9 mouse cellular contexts compared by ENCODE assay signal in genomic region chr2:92442419-92443001, GRCm38 (mm10). TPM values are rescaled to one million over a fixed set of nuclear protein-coding genes. Genes with fewer than 3 reads are reported as not detected.
DNase-seq lines count a peak whose midpoint lies in the region; ATAC-seq lines count a peak whose summit lies in the region.
"Had no signal": no experiment of that assay in that cellular context is flagged by ENCODE, and none has a peak within 500 bp of the region (broad histone marks: within the 10 kb centered on the region; RNA-seq: fewer than 3 reads in every experiment).

No protein-coding gene starts in this region.

- H3K4me2 ChIP-seq in heart, embryonic 14.5 days (ENCODE audit: low read length) = 0 out of 2 replicates have a peak overlapping the region, but pooled peaks have one; percentile 30
- no peak overlapping the region for H3K4me2 ChIP-seq in hindbrain, embryonic 15.5 days
- no peak overlapping the region for H3K4me2 ChIP-seq in liver, embryonic 12.5 days

- WGBS in heart, embryonic 14.5 days = 38% methylated on average over 12 of the region's 12 CpGs
- WGBS in hindbrain, embryonic 15.5 days = 71% methylated on average over 12 of the region's 12 CpGs
- WGBS in liver, embryonic 12.5 days (ENCODE audit: insufficient replicate concordance) = 59% methylated on average over 12 of the region's 12 CpGs

- ATAC-seq in heart, embryonic 14.5 days (ENCODE audit: insufficient number of reproducible peaks, insufficient read depth, low FRiP score, low read depth) = no peak
- ATAC-seq in hindbrain, embryonic 15.5 days (ENCODE audit: low FRiP score, low read depth) = 0 out of 2 replicates have a peak, but pooled peaks have one; percentile 42
- no peak for ATAC-seq in liver, embryonic 12.5 days
- ATAC-seq: Patski had no signal

- no peak for DNase-seq in heart, adult 8-10 months (ENCODE audit: low spot score)
- DNase-seq in thymus, postnatal 0 days (ENCODE audit: low spot score) = peak; percentile 47
- DNase-seq in thymus, adult 18-20 months = no peak
- peak; percentile 45 for DNase-seq in thymus, postnatal 4 days
- DNase-seq in c-Kit-positive CD71-positive TER-119-positive erythroid progenitor cells, embryonic 14.5 days (ENCODE audit: low spot score) = no peak

- H3K9me3 ChIP-seq in heart, embryonic 14.5 days (ENCODE audit: control insufficient read depth, low read length) = no peaks in the 10 kb centered on the region
- H3K9me3 ChIP-seq in hindbrain, embryonic 15.5 days = no peaks in the 10 kb centered on the region
- no peaks in the 10 kb centered on the region for H3K9me3 ChIP-seq in liver, embryonic 12.5 days (replicated peaks)

- H3K4me1 ChIP-seq in heart, embryonic 14.5 days (ENCODE audit: control insufficient read depth in 2 of 2, insufficient read depth in 2 of 2, low read length in 2 of 2) = peaks cover 5 to 13% of the 10 kb centered on the region in 2 experiments; a peak in 3 of 4 replicates
- 0 out of 2 replicates have a peak, but pooled peaks cover 9% of the 10 kb centered on the region for H3K4me1 ChIP-seq in hindbrain, embryonic 15.5 days (replicated peaks)
- peaks cover 66% of the 10 kb centered on the region for H3K4me1 ChIP-seq in liver, embryonic 12.5 days

- H3K9ac ChIP-seq in heart, embryonic 14.5 days (ENCODE audit: low read length) = peak overlapping the region; percentile 7; the same call in 1 of the 2 replicates
- H3K9ac ChIP-seq in hindbrain, embryonic 15.5 days = 0 out of 2 replicates have a peak overlapping the region, but pooled peaks have one; percentile 3
- no peak overlapping the region for H3K9ac ChIP-seq in liver, embryonic 12.5 days

- no peak overlapping the region for H3K27ac ChIP-seq in heart, embryonic 14.5 days (replicated peaks in 1 of 2; ENCODE audit: control insufficient read depth in 1 of 2, insufficient read depth in 1 of 2, low read depth in 2 of 2, low read length in 2 of 2)
- no peak overlapping the region for H3K27ac ChIP-seq in hindbrain, embryonic 15.5 days (replicated peaks)
- H3K27ac ChIP-seq in liver, embryonic 12.5 days = no peak overlapping the region

- no peaks in the 10 kb centered on the region for H3K36me3 ChIP-seq in heart, embryonic 14.5 days (ENCODE audit: control insufficient read depth, insufficient read depth, low read length)
- H3K36me3 ChIP-seq in hindbrain, embryonic 15.5 days = no peaks in the 10 kb centered on the region
- no peaks in the 10 kb centered on the region for H3K36me3 ChIP-seq in liver, embryonic 12.5 days

- no peak overlapping the region for H3K4me3 ChIP-seq in heart, embryonic 14.5 days (ENCODE audit: control insufficient read depth in 1 of 2, insufficient read depth in 1 of 2, low read depth in 1 of 2, low read length in 2 of 2)
- H3K4me3 ChIP-seq in hindbrain, embryonic 15.5 days = no peak overlapping the region
- no peak overlapping the region for H3K4me3 ChIP-seq in liver, embryonic 12.5 days

- no peaks in the 10 kb centered on the region; the same call in 1 of the 2 replicates for H3K27me3 ChIP-seq in heart, embryonic 14.5 days (ENCODE audit: control insufficient read depth, insufficient read depth, low read length)
- no peaks in the 10 kb centered on the region for H3K27me3 ChIP-seq in hindbrain, embryonic 15.5 days
- peaks cover 28% of the 10 kb centered on the region for H3K27me3 ChIP-seq in liver, embryonic 12.5 days (replicated peaks)

RNA-seq across cellular contexts. Expression of gene Cry2, which starts 8.7 kb away (rescaled TPM):
- 15.6 and 17.8 TPM in 2 replicates for polyA plus RNA-seq in heart, embryonic 14.5 days (2014; fragmentation: Nextera tagmentation; extraction: Ambion mirVana)
- total RNA-seq in heart, adult 8-10 months (2022) = 10 to 100 TPM; 22.6 to 35.6 (median 32.8) TPM
- polyA plus RNA-seq in thymus, postnatal 0 days (2015; fragmentation: Nextera tagmentation; extraction: Ambion mirVana) = 10.9 and 13.0 TPM in 2 replicates
- polyA plus RNA-seq in hindbrain, embryonic 15.5 days (2015; fragmentation: Nextera tagmentation; extraction: Ambion mirVana) = 41.1 and 47.9 TPM in 2 replicates
- polyA plus RNA-seq in liver, embryonic 12.5 days (2016; fragmentation: Nextera tagmentation; extraction: Ambion mirVana) = 14.1 and 14.5 TPM in 2 replicates

RNA-seq across cellular contexts. Expression of gene Slc35c1, which starts 17.8 kb away (rescaled TPM):
- 6.7 and 7.1 TPM in 2 replicates for polyA plus RNA-seq in heart, embryonic 14.5 days (2014; fragmentation: Nextera tagmentation; extraction: Ambion mirVana)
- total RNA-seq in heart, adult 8-10 months (2022) = 1 to 10 TPM; 5.5 to 6.8 (median 6.2) TPM
- polyA plus RNA-seq in thymus, postnatal 0 days (2015; fragmentation: Nextera tagmentation; extraction: Ambion mirVana) = 24.3 and 29.7 TPM in 2 replicates
- polyA plus RNA-seq in hindbrain, embryonic 15.5 days (2015; fragmentation: Nextera tagmentation; extraction: Ambion mirVana) = 15.4 and 20.1 TPM in 2 replicates
- 15.3 and 15.5 TPM in 2 replicates for polyA plus RNA-seq in liver, embryonic 12.5 days (2016; fragmentation: Nextera tagmentation; extraction: Ambion mirVana)

RNA-seq across cellular contexts. Expression of gene Mapk8ip1, which starts 41.4 kb away (rescaled TPM):
- 1.9 and 2.9 TPM in 2 replicates for polyA plus RNA-seq in heart, embryonic 14.5 days (2014; fragmentation: Nextera tagmentation; extraction: Ambion mirVana)
- total RNA-seq in heart, adult 8-10 months (2022) = 1 to 10 TPM; 3.4 to 4.6 (median 3.9) TPM
- 6.2 and 6.3 TPM in 2 replicates for polyA plus RNA-seq in thymus, postnatal 0 days (2015; fragmentation: Nextera tagmentation; extraction: Ambion mirVana)
- 162 and 178 TPM in 2 replicates for polyA plus RNA-seq in hindbrain, embryonic 15.5 days (2015; fragmentation: Nextera tagmentation; extraction: Ambion mirVana)
- 4.6 and 4.7 TPM in 2 replicates for polyA plus RNA-seq in liver, embryonic 12.5 days (2016; fragmentation: Nextera tagmentation; extraction: Ambion mirVana)

Comparison
In these comparisons a context has a peak if more than half of its experiments do, and no peak if none do; other contexts are left out.
1. DNase-seq: peak in thymus, postnatal 0 days (single experiment) and thymus, postnatal 4 days (single experiment); none in heart, adult 8-10 months (single experiment), thymus, adult 18-20 months (0 of 2) and c-Kit-positive CD71-positive TER-119-positive erythroid progenitor cells, embryonic 14.5 days (single experiment).
2. RNA of gene Mapk8ip1, which starts 41.4 kb away (polyA plus RNA-seq): 162 to 178 TPM in hindbrain, embryonic 15.5 days; 6.2 to 6.3 TPM in thymus, postnatal 0 days, 4.6 to 4.7 TPM in liver, embryonic 12.5 days and 1.9 to 2.9 TPM in heart, embryonic 14.5 days; every median in the first group is over 10 times any median in the second.